Mouse (Mus musculus): ENCODE measurements around the gene Wdfy2.
A peak's percentile ranks its signal among the peaks of the same experiment; 100 is the strongest.
"Not testable (repeated sequence)": the region's sequence is repeated elsewhere in the genome, so short reads cannot be mapped to it uniquely, and the experiment has no call there.

Gene Wdfy2

GRCm38 (mm10) chr14:62880084-62880851, 42.8 kb downstream of the Wdfy2 start:
- DNase-seq (ENCODE audit: low read depth) = no peak

GRCm38 (mm10) chr14:62882061-62882614, 44.7 kb downstream of the Wdfy2 start:
- DNase-seq (ENCODE audit: low read depth) = no peak

- no peak for DNase-seq (ENCODE audit: low read depth)
These were observed 46.1 kb downstream of the Wdfy2 start for GRCm38 (mm10) chr14:62883551-62883950.

- no peak for DNase-seq (ENCODE audit: low read depth)
These were observed 46.7 kb downstream of the Wdfy2 start for GRCm38 (mm10) chr14:62884171-62884570.

- DNase-seq (ENCODE audit: low read depth) = no peak
These were observed 47.2 kb downstream of the Wdfy2 start for GRCm38 (mm10) chr14:62884639-62885038.

GRCm38 (mm10) chr14:62885146-62885545, 47.7 kb downstream of the Wdfy2 start:
- DNase-seq (ENCODE audit: low read depth) = no peak

- no peak for DNase-seq (ENCODE audit: low read depth)
These were observed 53.9 kb downstream of the Wdfy2 start for GRCm38 (mm10) chr14:62891401-62891800.

- DNase-seq (ENCODE audit: low read depth) = no peak
These were observed 55.5 kb downstream of the Wdfy2 start for GRCm38 (mm10) chr14:62892771-62893641.

- not testable (repeated sequence) for DNase-seq (ENCODE audit: low read depth)
These were observed 56.2 kb downstream of the Wdfy2 start for GRCm38 (mm10) chr14:62893642-62894180.

GRCm38 (mm10) chr14:62894924-62895840, 57.7 kb downstream of the Wdfy2 start:
- DNase-seq (ENCODE audit: low read depth) = no peak

GRCm38 (mm10) chr14:62898061-62898460, 60.6 kb downstream of the Wdfy2 start:
- no peak for DNase-seq (ENCODE audit: low read depth)

- DNase-seq (ENCODE audit: low read depth) = no peak
These were observed 70.4 kb downstream of the Wdfy2 start for GRCm38 (mm10) chr14:62907888-62908287.

GRCm38 (mm10) chr14:62908550-62908949, 71.1 kb downstream of the Wdfy2 start:
- DNase-seq (ENCODE audit: low read depth) = no peak

- no peak for DNase-seq (ENCODE audit: low read depth)
These were observed 73.4 kb downstream of the Wdfy2 start for GRCm38 (mm10) chr14:62910859-62911258.

- no peak for DNase-seq (ENCODE audit: low read depth)
These were observed 77.7 kb downstream of the Wdfy2 start for GRCm38 (mm10) chr14:62915146-62915685.

GRCm38 (mm10) chr14:62916488-62917034, 79.1 kb downstream of the Wdfy2 start:
- no peak for DNase-seq (ENCODE audit: low read depth)

GRCm38 (mm10) chr14:62921401-62921800, 83.9 kb downstream of the Wdfy2 start:
- DNase-seq (ENCODE audit: low read depth) = no peak

GRCm38 (mm10) chr14:62922637-62923036, 85.2 kb downstream of the Wdfy2 start:
- no peak for DNase-seq (ENCODE audit: low read depth)

GRCm38 (mm10) chr14:62924800-62925199, 87.3 kb downstream of the Wdfy2 start:
- peak; percentile 50 for DNase-seq (ENCODE audit: low read depth)

- peak; percentile 65 for DNase-seq (ENCODE audit: low read depth)
These were observed 90.6 kb downstream of the Wdfy2 start for GRCm38 (mm10) chr14:62928101-62928541.

GRCm38 (mm10) chr14:62935361-62935760, 97.9 kb downstream of the Wdfy2 start:
- DNase-seq (ENCODE audit: low read depth) = no peak
